Mouse (Mus musculus) spleen, adult 2 months (tissue): Measurements from ENCODE around the gene Bcas2. TPM values are rescaled to one million over a fixed set of nuclear protein-coding genes. Genes with fewer than 3 reads are reported as not detected.

Experiments used
- DNase-seq, 2 experiments: peaks; one replicate each; pipeline versions ENCODE4 v3.0.0 to v3.0.0-alpha.2; 2012 to 2021; ENCODE audit warnings: low spot score in 2 of 2, low read depth in 1 of 2
- H3K27ac ChIP-seq: fragments of 200-500 bp; 2 replicates; pipeline ENCODE4 v1.5.1; 2012; ENCODE audit warnings: low read length, inconsistent platforms; ENCODE audit not compliant: insufficient read depth
- H3K27me3 ChIP-seq: fragments of 200-500 bp; 2 replicates; pipeline ENCODE4 v1.6.1; 2012; ENCODE audit warnings: mild to moderate bottlenecking, moderate library complexity, low read length, inconsistent platforms; ENCODE audit not compliant: control insufficient read depth, insufficient read depth
- H3K36me3 ChIP-seq: fragments of 200-500 bp; 2 replicates; pipeline ENCODE4 v1.6.1; 2012; ENCODE audit warnings: mild to moderate bottlenecking, low read length, inconsistent platforms; ENCODE audit not compliant: control insufficient read depth, insufficient read depth
- H3K4me1 ChIP-seq: fragments of 200-500 bp; 2 replicates; pipeline ENCODE4 v1.6.1; 2011; ENCODE audit warnings: inconsistent platforms; ENCODE audit not compliant: control insufficient read depth, insufficient read depth, insufficient read length
- H3K4me3 ChIP-seq: fragments of 200-500 bp; 2 replicates; pipeline ENCODE4 v1.5.1; 2011; ENCODE audit warnings: mild to moderate bottlenecking, inconsistent platforms; ENCODE audit not compliant: insufficient read depth, insufficient read length; ENCODE audit errors: extremely low read depth
- CTCF ChIP-seq: fragments of 200-500 bp; IDR thresholded peaks from 2 replicates; pipeline ENCODE4 v1.5.1; 2011; ENCODE audit warnings: mild to moderate bottlenecking, inconsistent platforms; ENCODE audit not compliant: insufficient read depth, insufficient read length, insufficient replicate concordance; ENCODE audit errors: extremely low read depth
- POLR2A ChIP-seq: fragments of 200-500 bp; IDR thresholded peaks from 2 replicates; pipeline ENCODE4 v1.6.1; 2011; ENCODE audit warnings: low read depth, low read length, inconsistent platforms
- WGBS: fragments of 180-500 bp; shearing (Covaris S2); methylation state at CpG from one replicate; pipeline ENCODE4 v1.1.7; 2018; 5-methylcytosine and 5-hydroxymethylcytosine counted together
- polyA plus RNA-seq: library from polyadenylated mRNA; depleted of rRNA; stranded (reverse); fragments of >200 nt; gene quantifications from 2 replicates; pipeline ENCODE4 v1.2.3, GENCODE M21; 2012

Bcas2 gene
- polyA plus RNA-seq, 1 experiment: 15.3 TPM

- no peak for DNase-seq
- H3K27ac ChIP-seq: no peak overlapping the region
- no peaks in the 10 kb centered on the region for H3K36me3 ChIP-seq
- TF ChIP-seq CTCF (no peak), POLR2A (no peak)
- no peaks in the 10 kb centered on the region for H3K27me3 ChIP-seq
- 98% methylated on average over 1 of the region's 1 CpGs for WGBS
- no peak overlapping the region for H3K4me3 ChIP-seq
- H3K4me1 ChIP-seq: peaks cover 10% of the 10 kb centered on the region; the same call in 1 of the 2 replicates
Observed at GRCm38 (mm10) chr3:103203554-103203953, 32.1 kb downstream of the Bcas2 start.

GRCm38 (mm10) chr3:103204445-103204844 is 33.0 kb downstream of the Bcas2 start:
- 92% methylated on average over 3 of the region's 3 CpGs for WGBS
- TF ChIP-seq CTCF (no peak), POLR2A (no peak)
- Histone ChIP-seq H3K27me3 (no peaks in the 10 kb centered on the region), H3K27ac (no peak overlapping the region), H3K4me1 (peaks cover 10% of the 10 kb centered on the region; the same call in 1 of the 2 replicates), H3K36me3 (no peaks in the 10 kb centered on the region), H3K4me3 (no peak overlapping the region)
- DNase-seq: no peak

GRCm38 (mm10) chr3:103206393-103206792 is 34.9 kb downstream of the Bcas2 start:
- WGBS: 15% methylated on average over 6 of the region's 6 CpGs
- peak; percentile 10 to 87 for DNase-seq
- H3K4me1 ChIP-seq: peaks cover 10% of the 10 kb centered on the region; the same call in 1 of the 2 replicates

GRCm38 (mm10) chr3:103207749-103208148 is 36.3 kb downstream of the Bcas2 start:
- no peak overlapping the region for H3K27ac ChIP-seq
- no peaks in the 10 kb centered on the region for H3K36me3 ChIP-seq
- H3K4me3 ChIP-seq: no peak overlapping the region
- TF ChIP-seq CTCF (no peak), POLR2A (no peak)
- no peak for DNase-seq
- H3K4me1 ChIP-seq: peaks cover 10% of the 10 kb centered on the region; the same call in 1 of the 2 replicates
- H3K27me3 ChIP-seq: no peaks in the 10 kb centered on the region
- 84% methylated on average over 5 of the region's 5 CpGs for WGBS

More at GRCm38 (mm10) chr3:103206393-103206792, 34.9 kb downstream of the Bcas2 start:
- no peaks in the 10 kb centered on the region for H3K27me3 ChIP-seq
- no peaks in the 10 kb centered on the region for H3K36me3 ChIP-seq
- no peak for TF ChIP-seq CTCF
- TF ChIP-seq POLR2A: no peak
- H3K4me3 ChIP-seq: no peak overlapping the region
- peak overlapping the region; percentile 55 for H3K27ac ChIP-seq

GRCm38 (mm10) chr3:103208237-103208636 is 36.8 kb downstream of the Bcas2 start:
- no peaks in the 10 kb centered on the region for H3K27me3 ChIP-seq
- H3K4me1 ChIP-seq: peaks cover 10% of the 10 kb centered on the region; the same call in 1 of the 2 replicates
- H3K27ac ChIP-seq: no peak overlapping the region
- no peaks in the 10 kb centered on the region for H3K36me3 ChIP-seq
- H3K4me3 ChIP-seq: no peak overlapping the region
- 96% methylated on average over 2 of the region's 2 CpGs for WGBS
- TF ChIP-seq POLR2A (no peak), CTCF (no peak)
- DNase-seq: no peak

GRCm38 (mm10) chr3:103211101-103211500 is 39.6 kb downstream of the Bcas2 start:
- Histone ChIP-seq H3K36me3 (no peaks in the 10 kb centered on the region), H3K27ac (no peak overlapping the region), H3K4me3 (no peak overlapping the region), H3K4me1 (peaks cover 10% of the 10 kb centered on the region; the same call in 1 of the 2 replicates), H3K27me3 (no peaks in the 10 kb centered on the region)
- no peak for TF ChIP-seq POLR2A
- TF ChIP-seq CTCF: no peak
- no peak for DNase-seq
- 85% methylated on average over 2 of the region's 2 CpGs for WGBS

- DNase-seq: no peak
- TF ChIP-seq CTCF (no peak), POLR2A (no peak)
- H3K27me3 ChIP-seq: no peaks in the 10 kb centered on the region
- H3K27ac ChIP-seq: no peak overlapping the region
- no peak overlapping the region for H3K4me3 ChIP-seq
- no peaks in the 10 kb centered on the region for H3K36me3 ChIP-seq
- WGBS: 45% methylated on average over 1 of the region's 1 CpGs
- peaks cover 5% of the 10 kb centered on the region; the same call in 1 of the 2 replicates for H3K4me1 ChIP-seq
Observed at GRCm38 (mm10) chr3:103212142-103212541, 40.7 kb downstream of the Bcas2 start.
